Mouse (Mus musculus) stomach, embryonic 15.5 days (tissue): ENCODE data around the gene Tex33. TPM values are rescaled to one million over a fixed set of nuclear protein-coding genes. Genes with fewer than 3 reads are reported as not detected.
A peak's percentile ranks its signal among the peaks of the same experiment; 100 is the strongest.

Experiments
- ATAC-seq: fragments of 200-750 bp; cut with Nextera tagmentation; 2 replicates; pipeline ENCODE4 v1.8.0; 2017; ENCODE audit warnings: low read depth, moderate number of reproducible peaks, moderate TSS enrichment; ENCODE audit not compliant: insufficient read depth, low FRiP score
- H3K27ac ChIP-seq: fragments of 300-500 bp; sonication (generic); 2 replicates; pipeline ENCODE4 v1.5.1; 2015; ENCODE audit warnings: mild to moderate bottlenecking, inconsistent platforms
- H3K27me3 ChIP-seq: fragments of 300-500 bp; sonication (generic); replicated peaks from 2 replicates; pipeline ENCODE4 v1.6.1; 2015; ENCODE audit warnings: inconsistent platforms
- H3K36me3 ChIP-seq: fragments of 300-500 bp; sonication (generic); 2 replicates; pipeline ENCODE4 v1.6.1; 2015; ENCODE audit warnings: inconsistent platforms
- H3K4me1 ChIP-seq: fragments of 300-500 bp; sonication (generic); 2 replicates; pipeline ENCODE4 v1.6.1; 2015; ENCODE audit warnings: inconsistent platforms
- H3K4me2 ChIP-seq: fragments of 300-500 bp; sonication (generic); 2 replicates; pipeline ENCODE4 v1.6.1; 2015; ENCODE audit warnings: mild to moderate bottlenecking, inconsistent platforms
- H3K4me3 ChIP-seq: fragments of 300-500 bp; sonication (generic); replicated peaks from 2 replicates; pipeline ENCODE4 v1.5.1; 2015; ENCODE audit warnings: inconsistent platforms
- H3K9ac ChIP-seq: fragments of 300-500 bp; sonication (generic); 2 replicates; pipeline ENCODE4 v1.6.1; 2015; ENCODE audit warnings: inconsistent platforms
- H3K9me3 ChIP-seq: fragments of 300-500 bp; sonication (generic); 2 replicates; pipeline ENCODE4 v1.6.1; 2016; ENCODE audit warnings: inconsistent platforms
- WGBS: fragments of 180-500 bp; shearing (Covaris S2); methylation state at CpG from one replicate; pipeline ENCODE4 v1.1.7; 2015; 5-methylcytosine and 5-hydroxymethylcytosine counted together
- polyA plus RNA-seq: library from polyadenylated mRNA; unstranded; fragments of >200 nt; fragmentation: Nextera tagmentation; extraction: Ambion mirVana; gene quantifications from 2 replicates; pipeline ENCODE4 v1.2.1, GENCODE M21; 2015

Tex33 gene
- polyA plus RNA-seq, 1 experiment from 2014 or later = not detected

- Histone ChIP-seq H3K4me2 (no peak overlapping the region), H3K4me3 (no peak overlapping the region), H3K36me3 (no peaks in the 10 kb centered on the region), H3K27me3 (no peaks in the 10 kb centered on the region; the same call in 1 of the 2 replicates), H3K4me1 (no peaks in the 10 kb centered on the region), H3K9me3 (no peaks in the 10 kb centered on the region), H3K9ac (no peak overlapping the region), H3K27ac (no peak overlapping the region)
- WGBS = 92% methylated on average over 1 of the region's 1 CpGs
- ATAC-seq = no peak
These were observed 10.1 kb downstream of the Tex33 start for GRCm38 (mm10) chr15:78385564-78385963.

GRCm38 (mm10) chr15:78384220-78385116 is 11.2 kb downstream of the Tex33 start:
- peak overlapping the region; percentile 3; the same call in 1 of the 2 replicates for H3K27ac ChIP-seq
- H3K4me2 ChIP-seq = no peak overlapping the region
- 72% methylated on average over 7 of the region's 7 CpGs for WGBS
- H3K36me3 ChIP-seq = no peaks in the 10 kb centered on the region
- H3K9ac ChIP-seq = no peak overlapping the region
- no peak overlapping the region for H3K4me3 ChIP-seq
- no peaks in the 10 kb centered on the region; the same call in 1 of the 2 replicates for H3K27me3 ChIP-seq
- H3K4me1 ChIP-seq = no peaks in the 10 kb centered on the region
- no peak for ATAC-seq
- no peaks in the 10 kb centered on the region for H3K9me3 ChIP-seq

- no peaks in the 10 kb centered on the region for H3K4me1 ChIP-seq
- H3K4me2 ChIP-seq = no peak overlapping the region
- H3K9me3 ChIP-seq = no peaks in the 10 kb centered on the region
- 81% methylated on average over 11 of the region's 11 CpGs for WGBS
- no peak overlapping the region for H3K4me3 ChIP-seq
- H3K27me3 ChIP-seq = no peaks in the 10 kb centered on the region; the same call in 1 of the 2 replicates
- no peak overlapping the region for H3K9ac ChIP-seq
- no peak for ATAC-seq
- peak overlapping the region; percentile 3; the same call in 1 of the 2 replicates for H3K27ac ChIP-seq
- no peaks in the 10 kb centered on the region for H3K36me3 ChIP-seq
These were observed 12.1 kb downstream of the Tex33 start for GRCm38 (mm10) chr15:78383450-78384219.

- ATAC-seq = no peak
- no peaks in the 10 kb centered on the region; the same call in 1 of the 2 replicates for H3K27me3 ChIP-seq
- 0 out of 2 replicates have a peak overlapping the region, but pooled peaks have one; percentile 6 for H3K27ac ChIP-seq
- H3K36me3 ChIP-seq = no peaks in the 10 kb centered on the region
- 85% methylated on average over 4 of the region's 4 CpGs for WGBS
- H3K4me1 ChIP-seq = no peaks in the 10 kb centered on the region
- H3K4me2 ChIP-seq = no peak overlapping the region
- no peaks in the 10 kb centered on the region for H3K9me3 ChIP-seq
- H3K4me3 ChIP-seq = no peak overlapping the region
- no peak overlapping the region for H3K9ac ChIP-seq
These were observed 13.6 kb downstream of the Tex33 start for GRCm38 (mm10) chr15:78382115-78382514.

GRCm38 (mm10) chr15:78380741-78381140 is 15.0 kb downstream of the Tex33 start:
- 61% methylated on average over 4 of the region's 4 CpGs for WGBS
- H3K4me1 ChIP-seq = no peaks in the 10 kb centered on the region
- H3K9me3 ChIP-seq = no peaks in the 10 kb centered on the region

GRCm38 (mm10) chr15:78380208-78380607 is 15.5 kb downstream of the Tex33 start:
- no peaks in the 10 kb centered on the region for H3K4me1 ChIP-seq
- 81% methylated on average over 2 of the region's 2 CpGs for WGBS
- no peak overlapping the region for H3K4me3 ChIP-seq
- ATAC-seq = no peak
- H3K9ac ChIP-seq = no peak overlapping the region
- H3K4me2 ChIP-seq = no peak overlapping the region
- no peaks in the 10 kb centered on the region for H3K36me3 ChIP-seq
- H3K9me3 ChIP-seq = no peaks in the 10 kb centered on the region
- H3K27ac ChIP-seq = no peak overlapping the region
- H3K27me3 ChIP-seq = no peaks in the 10 kb centered on the region; the same call in 1 of the 2 replicates

More at GRCm38 (mm10) chr15:78380741-78381140, 15.0 kb downstream of the Tex33 start:
- Histone ChIP-seq H3K27ac (no peak overlapping the region), H3K9ac (no peak overlapping the region), H3K4me3 (no peak overlapping the region), H3K4me2 (no peak overlapping the region), H3K27me3 (no peaks in the 10 kb centered on the region; the same call in 1 of the 2 replicates), H3K36me3 (no peaks in the 10 kb centered on the region)
- ATAC-seq = no peak

GRCm38 (mm10) chr15:78378556-78378955 is 17.2 kb downstream of the Tex33 start:
- Histone ChIP-seq H3K9me3 (no peaks in the 10 kb centered on the region), H3K4me1 (no peaks in the 10 kb centered on the region), H3K9ac (no peak overlapping the region), H3K4me2 (no peak overlapping the region), H3K27me3 (no peaks in the 10 kb centered on the region; the same call in 1 of the 2 replicates), H3K27ac (no peak overlapping the region), H3K36me3 (no peaks in the 10 kb centered on the region), H3K4me3 (no peak overlapping the region)
- ATAC-seq = no peak
- WGBS = 64% methylated on average over 10 of the region's 10 CpGs

- Histone ChIP-seq H3K27ac (no peak overlapping the region), H3K9ac (no peak overlapping the region), H3K36me3 (no peaks in the 10 kb centered on the region), H3K27me3 (no peaks in the 10 kb centered on the region; the same call in 1 of the 2 replicates), H3K4me3 (no peak overlapping the region), H3K4me1 (no peaks in the 10 kb centered on the region), H3K9me3 (no peaks in the 10 kb centered on the region), H3K4me2 (no peak overlapping the region)
- ATAC-seq = no peak
- WGBS = 85% methylated on average over 10 of the region's 10 CpGs
These were observed 17.9 kb downstream of the Tex33 start for GRCm38 (mm10) chr15:78377859-78378258.

GRCm38 (mm10) chr15:78374204-78374603 is 21.5 kb downstream of the Tex33 start:
- ATAC-seq = no peak
- Histone ChIP-seq H3K9me3 (no peaks in the 10 kb centered on the region), H3K4me2 (no peak overlapping the region), H3K36me3 (no peaks in the 10 kb centered on the region), H3K4me3 (no peak overlapping the region), H3K4me1 (no peaks in the 10 kb centered on the region), H3K27me3 (peaks cover 4% of the 10 kb centered on the region; the same call in 1 of the 2 replicates), H3K27ac (no peak overlapping the region), H3K9ac (no peak overlapping the region)
- WGBS = 65% methylated on average over 3 of the region's 3 CpGs

GRCm38 (mm10) chr15:78372796-78373195 is 22.9 kb downstream of the Tex33 start:
- H3K36me3 ChIP-seq = no peaks in the 10 kb centered on the region
- H3K27me3 ChIP-seq = peaks cover 4% of the 10 kb centered on the region; the same call in 1 of the 2 replicates
- H3K4me3 ChIP-seq = no peak overlapping the region
- ATAC-seq = no peak
- H3K9me3 ChIP-seq = no peaks in the 10 kb centered on the region
- H3K4me2 ChIP-seq = no peak overlapping the region
- WGBS = 38% methylated on average over 3 of the region's 3 CpGs
- H3K4me1 ChIP-seq = no peaks in the 10 kb centered on the region
- no peak overlapping the region for H3K9ac ChIP-seq
- H3K27ac ChIP-seq = no peak overlapping the region

- Histone ChIP-seq H3K4me2 (no peak overlapping the region), H3K9ac (no peak overlapping the region), H3K27ac (no peak overlapping the region), H3K27me3 (peaks cover 4% of the 10 kb centered on the region; the same call in 1 of the 2 replicates), H3K9me3 (no peaks in the 10 kb centered on the region), H3K4me1 (no peaks in the 10 kb centered on the region), H3K36me3 (no peaks in the 10 kb centered on the region), H3K4me3 (no peak overlapping the region)
- WGBS = 88% methylated on average over 1 of the region's 1 CpGs
- ATAC-seq = no peak
These were observed 26.1 kb downstream of the Tex33 start for GRCm38 (mm10) chr15:78369641-78370040.
